Mouse (Mus musculus): ENCODE data around the gene Clec4e. TPM values are rescaled to one million over a fixed set of nuclear protein-coding genes. Genes with fewer than 3 reads are reported as not detected.

Gene Clec4e
- polyA plus RNA-seq, 1 experiment from 2014 or later: not detected

- ATAC-seq (ENCODE audit: low FRiP score) (no peak), DNase-seq (ENCODE audit: low spot score) (no peak)
- Histone ChIP-seq H3K27me3 (ENCODE audit: control insufficient read depth, insufficient read depth, low read length) (no peaks in the 10 kb centered on the region), H3K36me3 (ENCODE audit: control insufficient read depth, insufficient read depth, low read length) (no peaks in the 10 kb centered on the region), H3K4me1 (replicated peaks; ENCODE audit: control insufficient read depth, insufficient read depth, low read length) (no peaks in the 10 kb centered on the region), H3K9me3 (ENCODE audit: control insufficient read depth, low read length) (no peaks in the 10 kb centered on the region), H3K4me2 (replicated peaks; ENCODE audit: low read depth, low read length) (no peak overlapping the region), H3K27ac (ENCODE audit: low read depth, low read length) (no peak overlapping the region), H3K4me3 (ENCODE audit: low read depth, low read length) (no peak overlapping the region), H3K9ac (ENCODE audit: low read depth, low read length) (no peak overlapping the region)
- whole genome bisulfite sequencing: 92% methylated on average over 2 of the region's 2 CpGs
These were observed 10.2 kb downstream of the Clec4e start for GRCm38 (mm10) chr6:123279443-123279842.

GRCm38 (mm10) chr6:123266945-123267344 is 22.7 kb downstream of the Clec4e start:
- no peak for DNase-seq (ENCODE audit: low spot score)
- Histone ChIP-seq H3K4me1 (replicated peaks; ENCODE audit: control insufficient read depth, insufficient read depth, low read length) (no peaks in the 10 kb centered on the region), H3K27me3 (ENCODE audit: control insufficient read depth, insufficient read depth, low read length) (no peaks in the 10 kb centered on the region), H3K9ac (ENCODE audit: low read depth, low read length) (no peak overlapping the region), H3K36me3 (ENCODE audit: control insufficient read depth, insufficient read depth, low read length) (no peaks in the 10 kb centered on the region), H3K4me3 (ENCODE audit: low read depth, low read length) (no peak overlapping the region), H3K27ac (ENCODE audit: low read depth, low read length) (no peak overlapping the region), H3K4me2 (replicated peaks; ENCODE audit: low read depth, low read length) (no peak overlapping the region), H3K9me3 (ENCODE audit: control insufficient read depth, low read length) (no peaks in the 10 kb centered on the region)
- 89% methylated on average over 5 of the region's 5 CpGs for WGBS
- ATAC-seq (ENCODE audit: low FRiP score): no peak

- no peaks in the 10 kb centered on the region for H3K36me3 ChIP-seq (ENCODE audit: control insufficient read depth, insufficient read depth, low read length)
- DNase-seq (ENCODE audit: low spot score) (no peak), ATAC-seq (ENCODE audit: low FRiP score) (no peak)
- no peak overlapping the region for H3K27ac ChIP-seq (ENCODE audit: low read depth, low read length)
- H3K4me1 ChIP-seq (replicated peaks; ENCODE audit: control insufficient read depth, insufficient read depth, low read length): no peaks in the 10 kb centered on the region
- H3K4me3 ChIP-seq (ENCODE audit: low read depth, low read length): no peak overlapping the region
- H3K4me2 ChIP-seq (replicated peaks; ENCODE audit: low read depth, low read length): no peak overlapping the region
- no peaks in the 10 kb centered on the region for H3K9me3 ChIP-seq (ENCODE audit: control insufficient read depth, low read length)
- 87% methylated on average over 4 of the region's 4 CpGs for WGBS
- no peaks in the 10 kb centered on the region for H3K27me3 ChIP-seq (ENCODE audit: control insufficient read depth, insufficient read depth, low read length)
- no peak overlapping the region for H3K9ac ChIP-seq (ENCODE audit: low read depth, low read length)
These were observed 23.9 kb downstream of the Clec4e start for GRCm38 (mm10) chr6:123265809-123266208.

GRCm38 (mm10) chr6:123264194-123264593 is 25.5 kb downstream of the Clec4e start:
- no peaks in the 10 kb centered on the region for H3K27me3 ChIP-seq (ENCODE audit: control insufficient read depth, insufficient read depth, low read length)
- no peak overlapping the region for H3K9ac ChIP-seq (ENCODE audit: low read depth, low read length)
- H3K36me3 ChIP-seq (ENCODE audit: control insufficient read depth, insufficient read depth, low read length): no peaks in the 10 kb centered on the region
- ATAC-seq (ENCODE audit: low FRiP score) (no peak), DNase-seq (ENCODE audit: low spot score) (no peak)
- H3K4me2 ChIP-seq (replicated peaks; ENCODE audit: low read depth, low read length): no peak overlapping the region
- H3K27ac ChIP-seq (ENCODE audit: low read depth, low read length): no peak overlapping the region
- no peaks in the 10 kb centered on the region for H3K4me1 ChIP-seq (replicated peaks; ENCODE audit: control insufficient read depth, insufficient read depth, low read length)
- no peak overlapping the region for H3K4me3 ChIP-seq (ENCODE audit: low read depth, low read length)
- 94% methylated on average over 3 of the region's 3 CpGs for WGBS
- H3K9me3 ChIP-seq (ENCODE audit: control insufficient read depth, low read length): no peaks in the 10 kb centered on the region

- Histone ChIP-seq H3K9me3 (ENCODE audit: control insufficient read depth, low read length) (no peaks in the 10 kb centered on the region), H3K27me3 (ENCODE audit: control insufficient read depth, insufficient read depth, low read length) (no peaks in the 10 kb centered on the region), H3K9ac (ENCODE audit: low read depth, low read length) (no peak within 1 kb of the TSS), H3K27ac (ENCODE audit: low read depth, low read length) (no peak within 1 kb of the TSS), H3K4me1 (replicated peaks; ENCODE audit: control insufficient read depth, insufficient read depth, low read length) (no peaks in the 10 kb centered on the region), H3K4me2 (replicated peaks; ENCODE audit: low read depth, low read length) (no peak within 1 kb of the TSS), H3K36me3 (ENCODE audit: control insufficient read depth, insufficient read depth, low read length) (no peaks in the 10 kb centered on the region), H3K4me3 (ENCODE audit: low read depth, low read length) (no peak within 1 kb of the TSS)
- DNase-seq (ENCODE audit: low spot score): no peak
- WGBS: 79% methylated on average over 4 of the region's 4 CpGs
- no peak for ATAC-seq (ENCODE audit: low FRiP score)
These were observed 28.0 kb downstream of the Clec4e start, which contains the start of gene Clec4d for GRCm38 (mm10) chr6:123261555-123262161. Gene Clec4d (plus strand): TSS chr6:123262111.

- no peaks in the 10 kb centered on the region for H3K36me3 ChIP-seq (ENCODE audit: control insufficient read depth, insufficient read depth, low read length)
- DNase-seq (ENCODE audit: low spot score) (no peak), ATAC-seq (ENCODE audit: low FRiP score) (no peak)
- no peaks in the 10 kb centered on the region for H3K4me1 ChIP-seq (replicated peaks; ENCODE audit: control insufficient read depth, insufficient read depth, low read length)
- 88% methylated on average over 1 of the region's 1 CpGs for WGBS
- no peak overlapping the region for H3K27ac ChIP-seq (ENCODE audit: low read depth, low read length)
- no peak overlapping the region for H3K4me2 ChIP-seq (replicated peaks; ENCODE audit: low read depth, low read length)
- H3K9me3 ChIP-seq (ENCODE audit: control insufficient read depth, low read length): no peaks in the 10 kb centered on the region
- H3K9ac ChIP-seq (ENCODE audit: low read depth, low read length): no peak overlapping the region
- H3K4me3 ChIP-seq (ENCODE audit: low read depth, low read length): no peak overlapping the region
- H3K27me3 ChIP-seq (ENCODE audit: control insufficient read depth, insufficient read depth, low read length): no peaks in the 10 kb centered on the region
These were observed 28.8 kb downstream of the Clec4e start for GRCm38 (mm10) chr6:123260868-123261267.

GRCm38 (mm10) chr6:123259889-123260603 is 29.6 kb downstream of the Clec4e start:
- Histone ChIP-seq H3K4me2 (replicated peaks; ENCODE audit: low read depth, low read length) (no peak overlapping the region), H3K4me1 (replicated peaks; ENCODE audit: control insufficient read depth, insufficient read depth, low read length) (no peaks in the 10 kb centered on the region), H3K9me3 (ENCODE audit: control insufficient read depth, low read length) (no peaks in the 10 kb centered on the region), H3K9ac (ENCODE audit: low read depth, low read length) (no peak overlapping the region), H3K4me3 (ENCODE audit: low read depth, low read length) (no peak overlapping the region), H3K27ac (ENCODE audit: low read depth, low read length) (no peak overlapping the region), H3K27me3 (ENCODE audit: control insufficient read depth, insufficient read depth, low read length) (no peaks in the 10 kb centered on the region), H3K36me3 (ENCODE audit: control insufficient read depth, insufficient read depth, low read length) (no peaks in the 10 kb centered on the region)
- DNase-seq (ENCODE audit: low spot score) (no peak), ATAC-seq (ENCODE audit: low FRiP score) (no peak)
- 90% methylated on average over 4 of the region's 4 CpGs for WGBS

- no peak for ATAC-seq (ENCODE audit: low FRiP score)
- Histone ChIP-seq H3K4me2 (replicated peaks; ENCODE audit: low read depth, low read length) (no peak overlapping the region), H3K4me1 (replicated peaks; ENCODE audit: control insufficient read depth, insufficient read depth, low read length) (no peaks in the 10 kb centered on the region), H3K9me3 (ENCODE audit: control insufficient read depth, low read length) (no peaks in the 10 kb centered on the region), H3K27ac (ENCODE audit: low read depth, low read length) (no peak overlapping the region), H3K4me3 (ENCODE audit: low read depth, low read length) (no peak overlapping the region), H3K36me3 (ENCODE audit: control insufficient read depth, insufficient read depth, low read length) (no peaks in the 10 kb centered on the region), H3K9ac (ENCODE audit: low read depth, low read length) (no peak overlapping the region), H3K27me3 (ENCODE audit: control insufficient read depth, insufficient read depth, low read length) (no peaks in the 10 kb centered on the region)
- DNase-seq (ENCODE audit: low spot score): no peak
- 79% methylated on average over 3 of the region's 3 CpGs for WGBS
These were observed 30.7 kb downstream of the Clec4e start for GRCm38 (mm10) chr6:123258946-123259345.

GRCm38 (mm10) chr6:123252735-123253134 is 36.9 kb downstream of the Clec4e start:
- Histone ChIP-seq H3K27me3 (ENCODE audit: control insufficient read depth, insufficient read depth, low read length) (no peaks in the 10 kb centered on the region), H3K4me2 (replicated peaks; ENCODE audit: low read depth, low read length) (no peak overlapping the region), H3K9ac (ENCODE audit: low read depth, low read length) (no peak overlapping the region), H3K9me3 (ENCODE audit: control insufficient read depth, low read length) (no peaks in the 10 kb centered on the region), H3K4me3 (ENCODE audit: low read depth, low read length) (no peak overlapping the region), H3K27ac (ENCODE audit: low read depth, low read length) (no peak overlapping the region), H3K36me3 (ENCODE audit: control insufficient read depth, insufficient read depth, low read length) (no peaks in the 10 kb centered on the region), H3K4me1 (replicated peaks; ENCODE audit: control insufficient read depth, insufficient read depth, low read length) (no peaks in the 10 kb centered on the region)
- no peak for ATAC-seq (ENCODE audit: low FRiP score)
- DNase-seq (ENCODE audit: low spot score): no peak
